Mouse (Mus musculus): ENCODE results near the gene Eif2b4. TPM values are rescaled to one million over a fixed set of nuclear protein-coding genes. Genes with fewer than 3 reads are reported as not detected.

Gene Eif2b4
- polyA plus RNA-seq, 1 experiment from 2014 or later, result 86.9 TPM

DNA sequence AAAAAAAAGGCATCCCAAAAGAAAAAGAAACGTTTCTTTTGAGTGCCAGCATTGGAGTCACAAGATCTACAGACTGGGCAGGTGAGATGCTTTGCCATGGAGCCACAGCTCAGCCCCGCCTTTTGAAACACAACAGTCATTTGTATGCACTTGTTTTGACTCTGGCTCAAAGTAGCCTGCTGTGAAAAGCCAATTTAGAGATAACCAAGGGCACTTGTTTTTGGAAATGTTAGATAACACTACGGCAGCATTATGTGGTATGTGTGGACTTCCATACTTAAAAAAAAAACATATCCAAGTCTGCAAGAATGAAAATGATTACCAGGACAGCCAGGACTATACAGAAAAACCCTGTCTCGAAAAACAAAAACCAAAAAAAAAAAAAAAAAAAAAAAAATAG is 9.6 kb downstream of the Eif2b4 start:
- Histone ChIP-seq H3K9me3 (no peaks in the 10 kb centered on the region), H3K9ac (no peak overlapping the region), H3K4me3 (no peak overlapping the region), H3K27me3 (no peaks in the 10 kb centered on the region), H3K27ac (replicated peaks) (no peak overlapping the region), H3K4me2 (no peak overlapping the region), H3K36me3 (peaks cover 19% of the 10 kb centered on the region), H3K4me1 (replicated peaks) (peaks cover 13% of the 10 kb centered on the region)
- ATAC-seq (ENCODE audit: low FRiP score, low read depth), result no peak
- WGBS, result 67% methylated on average over 4 of the region's 4 CpGs

DNA sequence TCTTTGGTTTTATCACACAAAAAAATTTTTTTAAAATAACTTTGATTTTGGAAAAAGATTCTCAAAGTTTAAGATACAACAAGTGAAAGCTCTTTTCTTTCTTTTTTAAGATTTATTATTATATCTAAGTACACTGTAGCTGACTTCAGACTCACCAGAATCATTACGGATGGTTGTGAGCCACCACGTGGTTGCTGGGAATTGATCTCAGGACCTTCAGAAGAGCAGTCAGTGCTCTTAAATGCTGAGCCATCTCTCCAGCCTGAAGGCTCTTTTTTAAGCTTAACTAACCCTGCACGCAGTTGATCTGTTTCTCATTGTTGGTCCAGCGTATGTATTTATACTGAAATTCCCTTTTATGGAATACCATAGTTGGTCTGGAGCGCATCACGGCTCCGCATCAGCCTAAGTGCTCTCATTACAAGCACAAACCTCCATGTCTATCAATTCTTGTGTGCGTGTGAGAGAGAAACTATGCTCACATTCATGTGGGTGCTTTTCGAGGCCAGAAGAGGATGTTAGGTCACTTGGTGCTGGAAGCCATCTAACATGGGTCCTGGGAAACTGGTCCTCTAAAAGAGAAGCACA is 12.0 kb downstream of the Eif2b4 start:
- Histone ChIP-seq H3K36me3 (no peaks in the 10 kb centered on the region; the same call in 1 of the 2 replicates), H3K4me1 (replicated peaks) (peaks cover 31% of the 10 kb centered on the region), H3K4me2 (peak overlapping the region; percentile 88; the same call in 1 of the 2 replicates), H3K9ac (no peak overlapping the region), H3K4me3 (no peak overlapping the region), H3K9me3 (no peaks in the 10 kb centered on the region), H3K27ac (replicated peaks) (no peak overlapping the region), H3K27me3 (no peaks in the 10 kb centered on the region)
- ATAC-seq (ENCODE audit: low FRiP score, low read depth), result no peak
- 95% methylated on average over 9 of the region's 9 CpGs for WGBS

DNA sequence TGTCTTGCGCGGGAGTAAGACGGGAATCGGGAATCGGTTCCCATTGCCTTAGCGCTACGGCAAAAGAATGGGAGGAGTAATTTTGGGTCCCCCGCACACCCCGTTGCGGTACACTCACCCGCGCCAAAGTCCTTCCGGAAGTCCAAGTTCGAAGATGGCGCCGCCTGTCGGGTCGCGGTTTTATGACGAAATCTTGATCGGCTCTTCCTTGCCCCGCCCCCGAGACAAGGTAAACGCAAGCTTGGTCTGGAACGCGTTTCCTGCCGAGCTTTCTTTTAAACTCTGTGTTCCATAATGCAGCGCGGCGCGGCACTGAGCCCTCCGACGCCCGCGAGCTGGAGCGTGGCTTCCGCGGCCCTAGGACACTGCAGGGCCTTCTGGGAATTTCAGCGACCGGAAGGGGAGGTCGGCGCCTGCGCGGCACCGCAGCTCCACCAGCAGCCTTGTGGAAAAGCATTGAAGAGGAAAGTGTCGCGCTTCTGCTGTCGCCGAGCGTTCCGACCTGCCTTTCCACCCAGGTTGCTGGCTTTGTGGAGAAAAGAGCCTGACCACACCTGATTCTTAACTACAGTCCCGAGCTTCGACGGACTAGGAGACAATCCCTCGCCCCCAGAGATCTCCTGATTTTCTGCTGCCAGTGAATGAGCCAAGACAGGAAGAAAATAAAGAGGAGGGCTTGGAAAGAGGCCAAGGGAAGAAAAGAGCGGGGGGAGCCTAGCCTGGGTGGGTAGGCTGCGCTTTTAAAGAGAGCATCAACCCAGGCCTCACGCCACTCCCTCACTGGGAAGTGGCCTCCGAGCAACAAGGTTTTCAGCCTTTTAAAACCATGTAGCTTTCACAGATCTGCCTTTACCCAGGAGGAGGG is 13.2 kb downstream of the Eif2b4 start, which contains the start of the genes Gm29609 and Gtf3c2:
Gene Gm29609, minus strand, starts transcription at position 146 of the 865 bp plus-strand sequence.
Gene Gtf3c2, minus strand, starts transcription at position 379 of the 865 bp plus-strand sequence.
- Histone ChIP-seq H3K27ac (replicated peaks) (peak within 1 kb of the TSS; percentile 95), H3K9ac (peak within 1 kb of the TSS; percentile 81), H3K9me3 (no peaks in the 10 kb centered on the region), H3K27me3 (no peaks in the 10 kb centered on the region), H3K4me1 (replicated peaks) (peaks cover 31% of the 10 kb centered on the region), H3K36me3 (peaks cover 4% of the 10 kb centered on the region), H3K4me2 (peak within 1 kb of the TSS; percentile 88), H3K4me3 (peak within 1 kb of the TSS; percentile 90)
- ATAC-seq (ENCODE audit: low FRiP score, low read depth), result peak; percentile 98
- under 1% methylated on average over 59 of the region's 59 CpGs for WGBS

DNA sequence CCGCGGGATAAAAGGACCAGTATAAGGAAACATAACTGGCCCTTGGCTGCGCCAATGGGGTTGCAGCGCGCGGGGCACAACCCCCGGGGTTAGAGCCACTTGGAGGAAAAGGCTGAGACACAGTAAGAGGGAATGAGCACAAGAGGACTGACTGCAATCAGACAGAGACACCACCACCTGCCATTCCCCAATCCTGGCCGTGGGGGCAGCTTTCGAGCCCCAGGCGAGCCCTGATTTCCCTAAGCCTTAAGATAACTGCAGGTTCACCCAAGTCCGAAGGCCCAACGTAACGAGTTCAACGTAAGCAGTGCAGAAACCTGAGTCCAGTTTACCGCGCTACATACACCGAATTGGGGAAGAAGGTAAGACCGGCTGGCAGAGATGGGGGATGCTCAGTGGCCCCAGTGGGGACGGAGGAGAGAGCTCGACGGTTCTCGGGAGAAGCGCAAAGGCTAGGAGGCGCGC is 13.9 kb downstream of the Eif2b4 start:
- 0% methylated on average over 25 of the region's 25 CpGs for WGBS
- peak overlapping the region; percentile 90 for H3K4me3 ChIP-seq
- peaks cover 9% of the 10 kb centered on the region for H3K36me3 ChIP-seq
- no peaks in the 10 kb centered on the region for H3K9me3 ChIP-seq
- H3K4me2 ChIP-seq, result peak overlapping the region; percentile 88
- H3K9ac ChIP-seq, result peak overlapping the region; percentile 81
- peak; percentile 79 for ATAC-seq (ENCODE audit: low FRiP score, low read depth)
- H3K27me3 ChIP-seq, result no peaks in the 10 kb centered on the region
- peak overlapping the region; percentile 95 for H3K27ac ChIP-seq (replicated peaks)
- H3K4me1 ChIP-seq (replicated peaks), result peaks cover 31% of the 10 kb centered on the region

DNA sequence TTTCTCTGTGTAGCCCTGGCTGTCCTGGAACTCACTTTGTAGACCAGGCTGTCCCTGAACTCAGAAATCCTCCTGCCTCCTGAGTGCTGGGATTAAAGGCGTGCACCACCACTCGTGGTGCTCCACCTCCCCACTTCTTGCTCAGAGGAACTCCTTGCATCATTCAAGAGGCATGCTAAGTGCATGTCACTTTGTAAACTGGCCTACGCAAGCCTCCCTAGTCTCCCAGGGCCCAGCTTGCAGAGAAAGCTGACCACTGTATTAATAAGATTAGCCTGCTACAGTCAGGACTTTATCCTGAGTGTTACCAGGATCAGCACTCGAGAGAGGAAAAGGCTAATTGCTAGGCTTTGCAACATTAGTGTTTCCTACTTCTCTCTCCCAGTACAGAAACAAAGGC is 24.6 kb downstream of the Eif2b4 start:
- peaks cover 92% of the 10 kb centered on the region for H3K36me3 ChIP-seq
- H3K4me1 ChIP-seq (replicated peaks), result no peaks in the 10 kb centered on the region
- WGBS, result 91% methylated on average over 4 of the region's 4 CpGs

DNA sequence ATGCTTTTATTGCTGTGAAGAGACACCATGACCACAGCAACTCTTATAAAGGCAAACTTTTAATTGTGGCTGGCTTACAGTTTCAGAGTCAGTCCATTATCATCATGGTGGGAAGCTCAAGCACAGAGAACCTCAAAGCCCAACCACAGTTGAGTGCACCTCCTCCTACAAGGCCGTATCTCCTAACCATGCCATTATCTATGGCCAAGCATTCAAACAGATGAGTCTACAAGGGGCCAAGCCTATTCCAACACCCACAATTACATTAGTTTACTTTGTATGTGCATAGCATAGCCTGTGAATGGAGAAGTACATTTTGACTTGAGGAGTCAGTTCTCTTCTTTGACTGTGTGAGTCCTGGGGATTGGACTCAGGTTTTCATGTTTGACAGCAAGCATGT is 28.4 kb downstream of the Eif2b4 start:
- H3K4me3 ChIP-seq, result no peak overlapping the region
- H3K4me2 ChIP-seq, result no peak overlapping the region
- no peak overlapping the region for H3K9ac ChIP-seq
- H3K4me1 ChIP-seq (replicated peaks), result no peaks in the 10 kb centered on the region
- H3K36me3 ChIP-seq, result peaks cover 89% of the 10 kb centered on the region
- no peak for ATAC-seq (ENCODE audit: low FRiP score, low read depth)
- 87% methylated on average over 1 of the region's 1 CpGs for WGBS
- no peak overlapping the region for H3K27ac ChIP-seq (replicated peaks)
- H3K27me3 ChIP-seq, result no peaks in the 10 kb centered on the region
- no peaks in the 10 kb centered on the region for H3K9me3 ChIP-seq

More for the DNA sequence above, 24.6 kb downstream of the Eif2b4 start:
- Histone ChIP-seq H3K9me3 (no peaks in the 10 kb centered on the region), H3K4me3 (no peak overlapping the region), H3K27me3 (no peaks in the 10 kb centered on the region), H3K9ac (no peak overlapping the region), H3K27ac (replicated peaks) (no peak overlapping the region), H3K4me2 (no peak overlapping the region)
- no peak for ATAC-seq (ENCODE audit: low FRiP score, low read depth)

DNA sequence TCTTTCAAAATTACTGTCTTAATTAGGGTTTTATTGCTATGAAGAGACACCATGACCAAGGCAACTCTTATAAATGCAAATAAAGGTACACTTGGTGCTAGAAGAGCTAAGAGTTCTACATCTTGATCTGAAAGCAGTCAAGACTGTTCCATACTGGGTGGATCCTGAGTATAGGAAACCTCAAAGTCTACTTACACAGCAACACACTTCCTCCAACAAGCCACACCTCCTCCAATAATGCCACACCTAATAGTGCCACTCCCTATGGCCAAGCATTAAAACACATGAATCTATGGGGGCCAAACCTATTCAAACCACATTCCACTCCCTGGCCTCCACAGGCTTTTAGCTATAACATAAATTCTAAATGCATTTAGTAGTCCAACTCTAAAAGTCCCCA is 30.8 kb downstream of the Eif2b4 start:
- ATAC-seq (ENCODE audit: low FRiP score, low read depth), result no peak
- Histone ChIP-seq H3K36me3 (peaks cover 90% of the 10 kb centered on the region), H3K27ac (replicated peaks) (no peak overlapping the region)

DNA sequence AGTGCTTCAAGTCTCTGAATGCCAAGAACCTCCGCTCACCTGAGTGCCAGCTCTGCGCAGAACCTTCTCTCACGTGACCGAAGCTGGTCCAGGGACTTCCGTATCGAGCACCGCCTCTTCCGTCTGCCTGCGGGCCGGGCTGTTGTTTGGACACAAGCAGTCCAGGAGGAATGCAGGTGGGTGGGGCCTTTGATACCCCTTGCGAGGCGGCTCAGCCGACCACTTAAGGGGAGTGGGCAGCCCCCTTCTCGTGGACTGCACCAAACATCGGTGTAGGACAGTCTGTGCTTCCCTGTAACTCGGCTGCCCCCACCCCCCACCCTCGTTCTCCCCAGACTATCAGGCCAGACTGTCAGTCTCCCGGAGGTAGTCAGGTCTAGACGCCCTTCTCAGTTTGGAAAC is 39.1 kb downstream of the Eif2b4 start, which contains the start of gene Mpv17:
Gene Mpv17, minus strand, starts transcription at position 100 of the 402 bp plus-strand sequence.
- no peaks in the 10 kb centered on the region for H3K9me3 ChIP-seq
- peak within 1 kb of the TSS; percentile 70 for H3K27ac ChIP-seq (replicated peaks)
- H3K4me3 ChIP-seq, result peak within 1 kb of the TSS; percentile 68
- H3K36me3 ChIP-seq, result peaks cover 31% of the 10 kb centered on the region
- H3K27me3 ChIP-seq, result no peaks in the 10 kb centered on the region
- H3K4me1 ChIP-seq (replicated peaks), result peaks cover 16% of the 10 kb centered on the region
- peak; percentile 96 for ATAC-seq (ENCODE audit: low FRiP score, low read depth)
- under 1% methylated on average over 19 of the region's 19 CpGs for WGBS
- peak within 1 kb of the TSS; percentile 66 for H3K4me2 ChIP-seq
- peak within 1 kb of the TSS; percentile 70 for H3K9ac ChIP-seq

More for the DNA sequence above, 30.8 kb downstream of the Eif2b4 start:
- H3K9me3 ChIP-seq, result no peaks in the 10 kb centered on the region
- H3K4me3 ChIP-seq, result no peak overlapping the region
- H3K4me1 ChIP-seq (replicated peaks), result no peaks in the 10 kb centered on the region
- no peak overlapping the region for H3K4me2 ChIP-seq
- H3K27me3 ChIP-seq, result no peaks in the 10 kb centered on the region
- H3K9ac ChIP-seq, result no peak overlapping the region

DNA sequence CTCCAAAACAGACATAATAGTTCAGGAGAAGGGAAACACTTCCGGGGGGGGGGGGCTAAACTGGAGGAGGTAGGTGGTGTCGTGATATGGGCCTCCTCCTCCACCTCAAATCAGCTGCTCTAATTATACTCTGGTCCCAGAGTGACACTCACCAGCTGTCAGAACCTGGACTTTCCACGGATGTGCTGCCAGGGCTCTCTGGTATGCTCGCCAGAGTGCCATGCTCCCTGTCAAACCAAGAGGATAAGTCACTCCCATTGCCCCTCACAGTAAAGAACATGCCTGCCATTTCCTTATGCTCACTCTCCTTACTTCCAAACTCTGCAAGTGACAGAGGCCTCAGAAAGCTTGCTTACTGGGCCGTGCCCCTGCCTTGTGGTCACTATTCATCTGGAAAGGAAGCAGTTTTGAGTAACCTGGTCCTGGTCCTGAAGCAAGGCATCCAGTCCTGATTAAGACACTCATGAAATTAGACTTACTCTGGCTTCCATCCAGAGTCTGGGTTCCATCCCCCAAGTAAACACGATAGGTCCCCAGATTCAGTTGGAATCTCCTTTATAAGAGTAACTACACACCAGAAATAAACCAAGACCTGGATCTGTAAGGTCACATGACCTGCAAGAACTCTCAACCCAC is 39.6 kb downstream of the Eif2b4 start:
- WGBS, result 45% methylated on average over 6 of the region's 6 CpGs
- Histone ChIP-seq H3K27me3 (no peaks in the 10 kb centered on the region), H3K9ac (peak overlapping the region; percentile 70), H3K4me1 (replicated peaks) (peaks cover 16% of the 10 kb centered on the region), H3K9me3 (no peaks in the 10 kb centered on the region), H3K4me3 (peak overlapping the region; percentile 68), H3K27ac (replicated peaks) (peak overlapping the region; percentile 70), H3K4me2 (peak overlapping the region; percentile 66), H3K36me3 (peaks cover 26% of the 10 kb centered on the region)
- peak; percentile 48 for ATAC-seq (ENCODE audit: low FRiP score, low read depth)

DNA sequence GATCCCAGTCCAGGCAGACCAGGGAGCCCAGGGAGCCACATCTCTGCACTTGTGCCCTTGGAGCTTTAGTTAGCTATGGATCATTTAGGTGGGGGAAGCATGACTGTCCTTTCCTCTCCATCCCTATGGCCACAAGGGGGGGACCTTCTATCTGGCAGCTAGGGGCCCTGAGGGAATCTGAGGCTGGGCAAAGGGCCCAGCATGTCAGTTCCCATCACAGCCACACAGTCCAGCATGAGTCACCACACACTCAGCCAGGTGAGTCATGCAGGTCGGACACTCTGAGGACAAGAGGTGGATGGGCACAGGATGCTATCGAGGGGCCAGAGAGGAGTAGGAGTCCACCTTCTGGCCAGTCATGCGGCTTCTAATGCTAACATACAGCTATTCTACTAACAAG is 41.5 kb downstream of the Eif2b4 start:
- no peak for ATAC-seq (ENCODE audit: low FRiP score, low read depth)
- no peak overlapping the region for H3K27ac ChIP-seq (replicated peaks)
- H3K4me3 ChIP-seq, result no peak overlapping the region
- no peaks in the 10 kb centered on the region for H3K9me3 ChIP-seq
- 95% methylated on average over 3 of the region's 3 CpGs for WGBS
- no peak overlapping the region for H3K4me2 ChIP-seq
- H3K9ac ChIP-seq, result no peak overlapping the region
- H3K4me1 ChIP-seq (replicated peaks), result peaks cover 16% of the 10 kb centered on the region
- H3K27me3 ChIP-seq, result no peaks in the 10 kb centered on the region
- peaks cover 7% of the 10 kb centered on the region for H3K36me3 ChIP-seq

DNA sequence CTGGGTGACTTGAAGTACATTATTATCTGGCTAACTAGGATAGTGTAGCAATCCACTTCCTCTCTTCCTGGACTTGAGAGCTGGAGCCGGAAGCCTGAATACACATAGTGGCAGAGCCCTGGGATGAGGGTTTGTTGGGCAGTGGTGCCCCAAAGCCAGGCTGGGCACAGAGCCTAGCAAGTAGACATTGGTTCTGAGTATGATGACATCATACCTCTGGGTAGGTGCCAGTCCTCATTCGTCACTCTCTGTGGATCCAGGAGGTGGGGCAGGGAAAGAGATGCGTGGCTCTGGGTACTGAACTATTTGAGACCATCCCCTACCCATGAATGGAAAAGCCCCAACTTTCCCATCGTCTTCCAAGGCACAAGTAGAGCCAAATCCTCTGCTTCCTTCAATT is 43.4 kb downstream of the Eif2b4 start:
- no peak for ATAC-seq (ENCODE audit: low FRiP score, low read depth)
- 92% methylated on average over 4 of the region's 4 CpGs for WGBS

More for the DNA sequence above, 43.4 kb downstream of the Eif2b4 start:
- Histone ChIP-seq H3K4me1 (replicated peaks) (peaks cover 12% of the 10 kb centered on the region), H3K9me3 (no peaks in the 10 kb centered on the region), H3K9ac (no peak overlapping the region), H3K4me2 (no peak overlapping the region), H3K27ac (replicated peaks) (no peak overlapping the region), H3K4me3 (no peak overlapping the region), H3K27me3 (no peaks in the 10 kb centered on the region), H3K36me3 (no peaks in the 10 kb centered on the region)
